ENCODE assay signal across 8 mouse cellular contexts in the genomic region with DNA sequence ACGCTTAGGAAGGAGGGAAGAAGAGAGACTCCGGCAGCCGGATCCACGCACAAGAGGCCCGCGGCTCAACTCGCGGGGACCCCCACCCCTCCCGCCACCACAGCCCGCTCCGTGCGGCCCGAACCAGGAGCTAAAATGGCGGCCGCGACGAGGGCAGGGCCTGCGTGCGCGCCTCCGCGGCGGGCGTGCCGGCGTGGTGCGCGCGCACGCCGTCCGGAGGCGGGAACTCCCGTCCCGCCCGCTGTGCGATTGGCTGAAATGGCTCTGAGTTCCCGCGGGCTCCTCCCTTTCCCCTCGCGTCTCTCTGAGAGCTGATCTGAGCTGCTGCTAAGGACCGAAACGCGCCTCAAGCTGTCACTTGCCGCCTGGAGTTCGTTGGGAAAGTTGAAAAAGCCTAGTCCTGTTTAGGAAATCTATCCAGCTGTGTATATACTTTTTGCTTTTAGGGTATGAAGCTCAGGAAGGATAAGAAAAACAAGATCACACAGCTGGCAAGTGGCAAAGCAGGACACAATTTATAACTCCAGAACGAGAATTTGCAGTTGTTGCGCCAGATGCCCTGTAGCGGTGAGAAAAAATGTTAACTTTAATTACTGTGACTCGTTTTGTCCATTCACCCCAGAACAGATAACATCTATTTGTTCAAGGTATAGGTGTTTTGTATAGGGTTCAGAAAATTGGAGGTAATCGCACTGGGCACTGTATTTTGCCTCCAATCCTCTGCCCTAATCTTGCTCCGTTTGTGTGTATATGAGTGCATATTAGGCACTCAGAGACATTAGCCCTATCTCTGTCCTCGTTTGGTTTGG. TPM values are rescaled to one million over a fixed set of nuclear protein-coding genes. Genes with fewer than 3 reads are reported as not detected.
A peak's percentile ranks its signal among the peaks of the same experiment; 100 is the strongest.
DNase-seq lines count a peak whose midpoint lies in the region; ATAC-seq and TF ChIP-seq lines count a peak whose summit lies in the region.

Gene Dhx15, minus strand, starts transcription at position 144 of the 809 bp plus-strand sequence.

- in situ Hi-C loops in ES-E14 (cut with MboI; ENCODE audit: low sequenced_read_pairs in 2 of 2, unreplicated experiment in 2 of 2), result no loop called here

- TF ChIP-seq CTCF in lung, adult 2 months (IDR thresholded peaks at IDR 0.05; ENCODE audit: insufficient read depth, low read length), result no peak

- 1% methylated on average over 50 of the region's 53 CpGs for WGBS in forebrain, embryonic 15.5 days
- WGBS in lung, adult 2 months, result under 1% methylated on average over 53 of the region's 53 CpGs

- peak within 1 kb of the TSS; percentile 81 to 92 for H3K4me3 ChIP-seq in ES-E14 (ENCODE audit: insufficient read depth in 1 of 2, low read depth in 1 of 2, low read length in 2 of 2, poor library complexity in 1 of 2, severe bottlenecking in 1 of 2)
- peak within 1 kb of the TSS; percentile 78 for H3K4me3 ChIP-seq in forebrain, embryonic 15.5 days
- H3K4me3 ChIP-seq in lung, adult 2 months (replicated peaks; ENCODE audit: extremely low read depth, low read depth, low read length), result peak within 1 kb of the TSS; percentile 90

- no peaks in the 10 kb centered on the region for H3K27me3 ChIP-seq in forebrain, embryonic 15.5 days

- peak within 1 kb of the TSS; percentile 99 for H3K9ac ChIP-seq in ES-E14 (ENCODE audit: insufficient read depth, low read depth, low read length, poor library complexity, severe bottlenecking)
- peak within 1 kb of the TSS; percentile 77 for H3K9ac ChIP-seq in forebrain, embryonic 15.5 days (replicated peaks)

- peaks cover 4% of the 10 kb centered on the region for H3K36me3 ChIP-seq in ES-E14 (ENCODE audit: control insufficient read depth, insufficient read depth, low read length, poor library complexity, severe bottlenecking)
- no peaks in the 10 kb centered on the region for H3K36me3 ChIP-seq in forebrain, embryonic 15.5 days

- peaks cover 8% of the 10 kb centered on the region in 2 experiments for H3K4me1 ChIP-seq in ES-E14 (ENCODE audit: control insufficient read depth in 2 of 2, insufficient read depth in 2 of 2, low read length in 2 of 2, poor library complexity in 1 of 2)
- peaks cover 32% of the 10 kb centered on the region for H3K4me1 ChIP-seq in forebrain, embryonic 15.5 days
- H3K4me1 ChIP-seq in lung, adult 2 months (ENCODE audit: control insufficient read depth, insufficient read depth, low read length), result peaks cover 5% of the 10 kb centered on the region

- H3K9me3 ChIP-seq in ES-E14 (ENCODE audit: control insufficient read depth, insufficient read depth, low read depth, low read length), result no peaks in the 10 kb centered on the region
- H3K9me3 ChIP-seq in forebrain, embryonic 15.5 days, result no peaks in the 10 kb centered on the region

- intact Hi-C loops in heart, postnatal 25 days (cut with DNase I), result no loop called here

- peak; percentile 71; the same call in 1 of the 2 replicates for TF ChIP-seq POLR2A in lung, adult 2 months (IDR thresholded peaks at IDR 0.05; ENCODE audit: borderline replicate concordance, extremely low read depth, low read depth, low read length)

- peak; percentile 81 for DNase-seq in ES-E14 (ENCODE audit: low read depth, low spot score)
- DNase-seq in cerebellum, adult 11-12 months, result peak; percentile 93
- DNase-seq in heart, postnatal 25 days (ENCODE audit: low spot score), result peak; percentile 87
- DNase-seq in layer of hippocampus, adult 18-20 months (ENCODE audit: low spot score in 2 of 2), result peak; percentile 90 to 95
- DNase-seq in lung, adult 2 months, result peak; percentile 89
- DNase-seq in thymus, adult 18-20 months, result peak; percentile 85 to 86

- peak within 1 kb of the TSS; percentile 92 for H3K27ac ChIP-seq in ES-E14 (ENCODE audit: insufficient read depth, low read depth, low read length, poor library complexity, severe bottlenecking)
- H3K27ac ChIP-seq in forebrain, embryonic 15.5 days (replicated peaks), result peak within 1 kb of the TSS; percentile 89

- H3K4me2 ChIP-seq in forebrain, embryonic 15.5 days (replicated peaks), result peak within 1 kb of the TSS; percentile 65

- peak; percentile 98 for ATAC-seq in forebrain, embryonic 15.5 days (replicated peaks)
- ATAC-seq in neutrophil, adult 5-6 weeks (ENCODE audit: extremely low read depth, insufficient number of reproducible peaks, low FRiP score, poor library complexity, severe bottlenecking), result peak; percentile 96

TF ChIP-seq in ES-E14, 5 proteins besides CTCF, POLR2A, EP300 and RAD21:
- TF ChIP-seq MAFK (IDR thresholded peaks at IDR 0.05; ENCODE audit: insufficient read depth, low read depth, low read length) (no peak), CHD2 (IDR thresholded peaks at IDR 0.05; ENCODE audit: low read depth, low read length) (no peak), ZC3H11A (IDR thresholded peaks at IDR 0.05; ENCODE audit: borderline replicate concordance, low read depth, low read length) (no peak), HCFC1 (IDR thresholded peaks at IDR 0.05; ENCODE audit: borderline replicate concordance, insufficient read depth, low read length) (no peak), ZNF384 (IDR thresholded peaks at IDR 0.05; ENCODE audit: low read depth, low read length) (no peak)
TF ChIP-seq in ES-E14: peak in this region for 0.

RNA-seq across cellular contexts. Expression of gene Dhx15, which starts in this region (rescaled TPM):
- 130 and 164 TPM in 2 replicates for total RNA-seq in ES-E14 (2012; rRNA removed)
- polyA plus RNA-seq in forebrain, embryonic 15.5 days (2015; fragmentation: Nextera tagmentation; extraction: Ambion mirVana), result 168 and 171 TPM in 2 replicates
- 10 to 100 TPM; 49.8 to 58.4 TPM for total RNA-seq in heart, postnatal 25 days (2021)
- 10 to 100 TPM; 90.4 to 91.8 TPM for total RNA-seq in layer of hippocampus, adult 18-20 months (2021)
- 29.2 and 50.8 TPM in 2 replicates for polyA plus RNA-seq in lung, adult 2 months (2012; rRNA removed)
- 292 and 303 TPM in 2 replicates for total RNA-seq in neutrophil, adult 5-6 weeks (2017)

Comparison
In these comparisons a context has a peak if more than half of its experiments do, and no peak if none do; other contexts are left out.
1. Peak in every context shown above with its lines: DNase-seq, ATAC-seq, H3K4me3 ChIP-seq and H3K27ac ChIP-seq.